Mouse (Mus musculus) retina, embryonic 14.5 days (tissue): ENCODE measurements around the gene Tmem235.
A peak's percentile ranks its signal among the peaks of the same experiment; 100 is the strongest.
"Not testable (repeated sequence)": the region's sequence is repeated elsewhere in the genome, so short reads cannot be mapped to it uniquely, and the experiment has no call there.

ENCODE experiments used
- DNase-seq: peaks from one replicate; pipeline ENCODE4 v3.0.0-alpha.2; 2015; ENCODE audit warnings: low spot score

Gene Tmem235

GRCm38 (mm10) chr11:117832086-117832969 lies 28.2 kb upstream of the Tmem235 start:
- DNase-seq: peak; percentile 87

- DNase-seq: not testable (repeated sequence)
Observed at GRCm38 (mm10) chr11:117833509-117833908, 27.0 kb upstream of the Tmem235 start.

- no peak for DNase-seq
Observed at GRCm38 (mm10) chr11:117834086-117834485, 26.5 kb upstream of the Tmem235 start.

- no peak for DNase-seq
Observed at GRCm38 (mm10) chr11:117836306-117836705, 24.2 kb upstream of the Tmem235 start.

- DNase-seq: no peak
Observed at GRCm38 (mm10) chr11:117838572-117838971, 22.0 kb upstream of the Tmem235 start.

GRCm38 (mm10) chr11:117839021-117839420 lies 21.5 kb upstream of the Tmem235 start:
- DNase-seq: no peak

- no peak for DNase-seq
Observed at GRCm38 (mm10) chr11:117840910-117841309, 19.6 kb upstream of the Tmem235 start.

GRCm38 (mm10) chr11:117843434-117843833 lies 17.1 kb upstream of the Tmem235 start:
- DNase-seq: no peak

GRCm38 (mm10) chr11:117844997-117845396 lies 15.6 kb upstream of the Tmem235 start:
- DNase-seq: no peak

- no peak for DNase-seq
Observed at GRCm38 (mm10) chr11:117845651-117846050, 14.9 kb upstream of the Tmem235 start.

GRCm38 (mm10) chr11:117846640-117847039 lies 13.9 kb upstream of the Tmem235 start:
- DNase-seq: no peak

- no peak for DNase-seq
Observed at GRCm38 (mm10) chr11:117847593-117848215, 12.8 kb upstream of the Tmem235 start.

GRCm38 (mm10) chr11:117848271-117848984 lies 12.1 kb upstream of the Tmem235 start:
- no peak for DNase-seq

GRCm38 (mm10) chr11:117848985-117849671 lies 11.4 kb upstream of the Tmem235 start, which contains the start of gene Birc5:
Gene Birc5, plus strand, starts transcription at chr11:117849251.
- DNase-seq: peak; percentile 99

- no peak for DNase-seq
Observed at GRCm38 (mm10) chr11:117852875-117853274, 7.7 kb upstream of the Tmem235 start.

GRCm38 (mm10) chr11:117854241-117854640 lies 6.3 kb upstream of the Tmem235 start:
- DNase-seq: no peak

GRCm38 (mm10) chr11:117855360-117855759 lies 5.2 kb upstream of the Tmem235 start:
- DNase-seq: no peak

GRCm38 (mm10) chr11:117855975-117856374 lies 4.6 kb upstream of the Tmem235 start:
- DNase-seq: no peak

GRCm38 (mm10) chr11:117857462-117857861 lies 3.1 kb upstream of the Tmem235 start:
- no peak for DNase-seq

GRCm38 (mm10) chr11:117858392-117858791 lies 2.2 kb upstream of the Tmem235 start:
- no peak for DNase-seq

- peak; percentile 46 for DNase-seq
Observed at GRCm38 (mm10) chr11:117863174-117863856, 2.8 kb downstream of the Tmem235 start.
